Mouse (Mus musculus) liver, postnatal 0 days (tissue): Measurements from ENCODE around the gene Dnmt3l.

ENCODE experiments used
- CTCF ChIP-seq: sonication (generic); IDR thresholded peaks from 2 replicates; pipeline ENCODE4 v1.5.1; 2016; ENCODE audit warnings: antibody characterized with exemption, low read depth
- EP300 ChIP-seq: IDR thresholded peaks from 2 replicates; pipeline ENCODE4 v1.6.1; 2016; ENCODE audit warnings: antibody characterized with exemption, low read depth, mild to moderate bottlenecking

- TF ChIP-seq CTCF (no peak), EP300 (no peak)
Measured at GRCm38 (mm10) chr10:78049519-78050035, 7.8 kb downstream of the Dnmt3l start.
